Mouse (Mus musculus) hindbrain, embryonic 11.5 days (tissue): Measurements from ENCODE around the gene Gpa33. TPM values are rescaled to one million over a fixed set of nuclear protein-coding genes. Genes with fewer than 3 reads are reported as not detected.
A peak's percentile ranks its signal among the peaks of the same experiment; 100 is the strongest.
"Not testable (repeated sequence)": the region's sequence is repeated elsewhere in the genome, so short reads cannot be mapped to it uniquely, and the experiment has no call there.

ENCODE experiments used
- ATAC-seq: fragments of 200-750 bp; cut with Nextera tagmentation; 2 replicates; pipeline ENCODE4 v1.8.0; 2017; ENCODE audit warnings: mild to moderate bottlenecking, moderate TSS enrichment, moderate library complexity; ENCODE audit not compliant: low FRiP score
- DNase-seq: peaks from one replicate; pipeline ENCODE4 v3.0.0-alpha.2; 2015; ENCODE audit warnings: low spot score
- H3K27ac ChIP-seq: fragments of 300-500 bp; sonication (generic); 2 replicates; pipeline ENCODE4 v1.5.1; 2014; ENCODE audit warnings: mild to moderate bottlenecking, low read depth, low read length
- H3K27me3 ChIP-seq: fragments of 300-500 bp; sonication (generic); 2 replicates; pipeline ENCODE4 v1.6.1; 2014; ENCODE audit warnings: mild to moderate bottlenecking, low read length, moderate library complexity, mixed read lengths; ENCODE audit not compliant: control insufficient read depth, insufficient read depth
- H3K36me3 ChIP-seq: fragments of 300-500 bp; sonication (generic); 2 replicates; pipeline ENCODE4 v1.6.1; 2014; ENCODE audit warnings: mild to moderate bottlenecking, low read length, moderate library complexity, mixed read lengths; ENCODE audit not compliant: control insufficient read depth, insufficient read depth
- H3K4me1 ChIP-seq: fragments of 300-500 bp; sonication (generic); replicated peaks from 2 replicates; pipeline ENCODE4 v1.6.1; 2014; ENCODE audit warnings: low read length, mixed read lengths; ENCODE audit not compliant: control insufficient read depth, insufficient read depth
- H3K4me2 ChIP-seq: fragments of 300-500 bp; sonication (generic); replicated peaks from 2 replicates; pipeline ENCODE4 v1.6.1; 2014; ENCODE audit warnings: mild to moderate bottlenecking, low read depth, low read length
- H3K4me3 ChIP-seq: fragments of 300-500 bp; sonication (generic); 2 replicates; pipeline ENCODE4 v1.5.1; 2014; ENCODE audit warnings: low read depth, low read length
- H3K9ac ChIP-seq: fragments of 300-500 bp; sonication (generic); 2 replicates; pipeline ENCODE4 v1.6.1; 2014; ENCODE audit warnings: low read depth, low read length
- H3K9me3 ChIP-seq: fragments of 300-500 bp; sonication (generic); 2 replicates; pipeline ENCODE4 v1.6.1; 2016; ENCODE audit warnings: low read length; ENCODE audit not compliant: control insufficient read depth
- WGBS: fragments of 180-500 bp; shearing (Covaris S2); extraction: QIAGEN DNeasy Blood & Tissue Kit; methylation state at CpG from one replicate; pipeline ENCODE4 v1.1.7; 2014; 5-methylcytosine and 5-hydroxymethylcytosine counted together
- polyA plus RNA-seq: library from polyadenylated mRNA; unstranded; fragments of >200 nt; fragmentation: Nextera tagmentation; extraction: Ambion mirVana; gene quantifications from 2 replicates; pipeline ENCODE4 v1.2.1, GENCODE M21; 2014

Gpa33 gene
- polyA plus RNA-seq, 1 experiment from 2014 or later, result 0.12 TPM

- Histone ChIP-seq H3K9me3 (no peaks in the 10 kb centered on the region), H3K36me3 (no peaks in the 10 kb centered on the region), H3K27ac (no peak overlapping the region), H3K27me3 (no peaks in the 10 kb centered on the region), H3K9ac (no peak overlapping the region), H3K4me2 (no peak overlapping the region), H3K4me1 (no peaks in the 10 kb centered on the region), H3K4me3 (no peak overlapping the region)
- ATAC-seq (no peak), DNase-seq (no peak)
- WGBS, result 58% methylated on average over 4 of the region's 4 CpGs
Observed at GRCm38 (mm10) chr1:166139620-166140184, 9.7 kb downstream of the Gpa33 start.

GRCm38 (mm10) chr1:166141868-166142267 is 11.8 kb downstream of the Gpa33 start:
- WGBS, result 87% methylated on average over 9 of the region's 9 CpGs
- not testable (repeated sequence) for H3K27ac ChIP-seq, H3K9me3 ChIP-seq, H3K27me3 ChIP-seq, H3K9ac ChIP-seq, H3K4me3 ChIP-seq, DNase-seq, H3K4me2 ChIP-seq, ATAC-seq, H3K4me1 ChIP-seq, H3K36me3 ChIP-seq

DNA sequence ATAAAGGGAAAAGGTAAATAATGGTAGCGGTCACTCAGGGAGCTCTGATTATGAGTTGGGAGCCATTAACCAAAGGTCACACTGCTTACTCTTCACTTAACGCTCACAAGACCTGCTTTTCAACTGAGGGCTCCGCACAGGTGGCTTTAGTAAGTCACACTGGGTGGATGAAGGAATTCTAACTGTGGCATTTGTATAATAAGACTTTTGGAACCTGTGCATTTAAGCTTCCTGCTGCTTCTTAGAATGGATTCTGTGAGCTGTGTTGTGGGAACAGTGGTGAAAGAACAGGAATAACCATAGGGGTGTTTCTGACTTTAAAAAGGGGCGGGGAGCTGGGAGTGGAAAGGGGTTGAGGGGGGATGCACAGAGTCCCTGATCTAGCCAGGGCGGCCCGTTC is 12.3 kb downstream of the Gpa33 start:
- H3K9me3 ChIP-seq, result no peaks in the 10 kb centered on the region
- 82% methylated on average over 6 of the region's 6 CpGs for WGBS
- H3K27me3 ChIP-seq, result no peaks in the 10 kb centered on the region
- DNase-seq (no peak), ATAC-seq (no peak)
- H3K4me3 ChIP-seq, result no peak overlapping the region
- H3K36me3 ChIP-seq, result no peaks in the 10 kb centered on the region
- no peak overlapping the region for H3K4me2 ChIP-seq
- H3K9ac ChIP-seq, result no peak overlapping the region
- no peaks in the 10 kb centered on the region for H3K4me1 ChIP-seq
- H3K27ac ChIP-seq, result no peak overlapping the region

- Histone ChIP-seq H3K4me3 (no peak overlapping the region), H3K27ac (no peak overlapping the region), H3K27me3 (no peaks in the 10 kb centered on the region), H3K9ac (no peak overlapping the region), H3K4me1 (no peaks in the 10 kb centered on the region), H3K9me3 (no peaks in the 10 kb centered on the region), H3K36me3 (no peaks in the 10 kb centered on the region), H3K4me2 (no peak overlapping the region)
- DNase-seq (no peak), ATAC-seq (no peak)
- WGBS, result 91% methylated on average over 11 of the region's 11 CpGs
Observed at GRCm38 (mm10) chr1:166146626-166147025, 16.6 kb downstream of the Gpa33 start.

DNA sequence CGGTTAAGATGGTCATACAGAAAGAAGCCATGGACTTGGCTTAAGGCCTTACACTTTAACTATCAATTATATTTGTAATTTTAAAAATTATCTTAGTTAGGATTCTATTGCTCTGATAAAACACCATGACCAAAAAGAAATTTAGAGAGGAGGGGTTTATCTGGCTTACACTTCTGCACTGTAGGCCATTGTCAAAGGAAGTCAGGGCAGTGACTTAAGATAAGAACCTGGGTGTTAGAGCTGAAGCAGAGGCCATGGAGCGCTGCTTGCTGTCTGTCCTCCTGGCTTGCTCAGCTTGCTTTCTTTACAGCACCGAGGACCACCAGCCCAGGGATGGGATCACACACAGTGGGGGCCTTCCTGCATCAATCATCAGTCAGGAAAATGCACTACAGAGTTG is 17.6 kb downstream of the Gpa33 start:
- H3K36me3 ChIP-seq, result no peaks in the 10 kb centered on the region
- no peak overlapping the region for H3K4me2 ChIP-seq
- no peak for DNase-seq
- H3K27ac ChIP-seq, result no peak overlapping the region
- H3K4me3 ChIP-seq, result no peak overlapping the region
- WGBS, result 76% methylated on average over 3 of the region's 3 CpGs
- no peak overlapping the region for H3K9ac ChIP-seq
- ATAC-seq, result no peak
- no peaks in the 10 kb centered on the region for H3K4me1 ChIP-seq
- no peaks in the 10 kb centered on the region for H3K9me3 ChIP-seq
- H3K27me3 ChIP-seq, result no peaks in the 10 kb centered on the region

DNA sequence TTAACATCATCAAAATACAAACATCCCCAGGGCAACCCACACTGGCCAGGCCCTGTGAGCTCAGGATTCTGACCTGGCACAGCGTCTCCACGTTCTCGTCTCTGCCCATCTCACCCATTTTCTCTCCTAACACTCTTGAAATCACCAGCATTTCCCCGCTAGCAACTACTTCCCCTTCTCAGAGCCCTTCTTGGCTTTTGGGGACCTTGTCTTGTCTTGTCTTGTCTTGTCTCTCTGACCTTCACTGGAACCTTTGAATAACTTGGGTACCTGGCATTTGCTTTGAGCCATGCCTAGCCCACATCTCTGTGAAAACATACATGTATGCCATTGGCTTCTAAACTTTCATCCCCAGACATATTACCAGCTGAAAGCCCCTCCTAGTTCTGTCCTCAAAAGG is 19.4 kb downstream of the Gpa33 start:
- no peak for DNase-seq
- Histone ChIP-seq H3K36me3 (no peaks in the 10 kb centered on the region), H3K27me3 (peaks cover 1% of the 10 kb centered on the region; the same call in 1 of the 2 replicates), H3K27ac (no peak overlapping the region), H3K4me3 (no peak overlapping the region), H3K4me2 (no peak overlapping the region), H3K4me1 (no peaks in the 10 kb centered on the region), H3K9me3 (no peaks in the 10 kb centered on the region), H3K9ac (no peak overlapping the region)
- no peak for ATAC-seq
- 93% methylated on average over 4 of the region's 4 CpGs for WGBS

DNA sequence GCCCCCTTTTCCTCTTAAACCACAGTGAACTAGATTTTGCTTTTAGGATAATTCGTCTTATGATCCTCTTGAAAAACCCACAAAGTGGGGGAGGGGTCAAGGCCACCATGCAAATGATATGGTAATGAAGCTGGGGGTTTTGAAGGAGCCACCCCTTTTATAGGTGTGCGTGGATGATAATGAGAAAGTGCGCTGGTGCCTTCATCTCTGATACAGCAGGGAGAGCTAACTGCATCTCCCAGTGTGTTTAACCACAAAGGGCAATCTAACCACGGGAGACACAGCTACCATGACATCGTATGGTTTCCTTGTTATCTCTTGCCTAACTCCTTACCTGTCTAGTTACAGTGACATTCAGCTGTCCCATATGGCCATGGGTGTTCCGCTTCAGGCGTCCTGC is 20.0 kb downstream of the Gpa33 start:
- no peaks in the 10 kb centered on the region for H3K9me3 ChIP-seq
- WGBS, result 83% methylated on average over 7 of the region's 7 CpGs

DNA sequence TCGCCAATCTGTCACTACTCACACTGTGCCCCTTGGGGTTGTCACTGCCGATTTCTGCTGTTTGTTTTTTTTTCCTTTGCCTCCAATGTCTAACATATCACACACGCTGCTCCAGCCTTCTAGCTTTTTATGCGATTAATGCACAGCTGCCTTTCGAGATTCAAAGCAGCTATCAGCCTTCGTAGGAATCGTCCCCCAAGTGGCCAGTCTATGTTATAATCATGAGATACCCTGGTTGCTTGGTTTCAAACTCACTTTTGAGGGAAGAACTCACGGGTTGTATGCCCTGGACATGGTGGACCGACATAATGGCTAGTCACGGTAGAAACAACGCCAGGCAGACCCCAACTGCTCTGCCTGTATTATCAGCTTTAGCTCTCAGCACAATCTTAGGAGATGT is 21.3 kb downstream of the Gpa33 start:
- ATAC-seq (no peak), DNase-seq (peak; percentile 28)
- Histone ChIP-seq H3K4me3 (no peak overlapping the region), H3K9ac (no peak overlapping the region), H3K9me3 (no peaks in the 10 kb centered on the region), H3K27me3 (peaks cover 11% of the 10 kb centered on the region), H3K36me3 (no peaks in the 10 kb centered on the region), H3K4me2 (no peak overlapping the region), H3K4me1 (no peaks in the 10 kb centered on the region), H3K27ac (no peak overlapping the region)
- WGBS, result 68% methylated on average over 11 of the region's 11 CpGs

More for the DNA sequence above, 20.0 kb downstream of the Gpa33 start:
- Histone ChIP-seq H3K27me3 (peaks cover 7% of the 10 kb centered on the region), H3K27ac (no peak overlapping the region), H3K4me2 (no peak overlapping the region), H3K36me3 (no peaks in the 10 kb centered on the region), H3K4me1 (no peaks in the 10 kb centered on the region), H3K4me3 (no peak overlapping the region), H3K9ac (no peak overlapping the region)
- ATAC-seq (no peak), DNase-seq (no peak)

- DNase-seq (no peak), ATAC-seq (no peak)
- no peaks in the 10 kb centered on the region for H3K9me3 ChIP-seq
- no peak overlapping the region for H3K27ac ChIP-seq
- H3K4me1 ChIP-seq, result no peaks in the 10 kb centered on the region
- 92% methylated on average over 10 of the region's 10 CpGs for WGBS
- H3K9ac ChIP-seq, result no peak overlapping the region
- no peak overlapping the region for H3K4me2 ChIP-seq
- no peaks in the 10 kb centered on the region for H3K36me3 ChIP-seq
- peaks cover 11% of the 10 kb centered on the region for H3K27me3 ChIP-seq
- no peak overlapping the region for H3K4me3 ChIP-seq
Observed at GRCm38 (mm10) chr1:166152034-166152433, 22.0 kb downstream of the Gpa33 start.
